Mouse (Mus musculus) liver, embryonic 11.5 days (tissue): ENCODE results near the gene Zmiz1. TPM values are rescaled to one million over a fixed set of nuclear protein-coding genes. Genes with fewer than 3 reads are reported as not detected.

Experiments
- ATAC-seq: fragments of 200-750 bp; cut with Nextera tagmentation; replicated peaks from 2 replicates; pipeline ENCODE4 v1.8.0; 2017; ENCODE audit warnings: moderate number of reproducible peaks, mild to moderate bottlenecking, moderate TSS enrichment, moderate library complexity; ENCODE audit not compliant: low FRiP score
- DNase-seq: peaks from one replicate; pipeline ENCODE4 v3.0.0-alpha.2; 2017; ENCODE audit warnings: low spot score
- H3K27ac ChIP-seq: fragments of 300-500 bp; sonication (generic); 2 replicates; pipeline ENCODE4 v1.5.1; 2014; ENCODE audit warnings: mild to moderate bottlenecking, low read depth, low read length, control low read depth
- H3K27me3 ChIP-seq: fragments of 300-500 bp; sonication (generic); replicated peaks from 2 replicates; pipeline ENCODE4 v1.6.1; 2014; ENCODE audit warnings: low read length, mixed read lengths; ENCODE audit not compliant: control insufficient read depth, insufficient read depth
- H3K36me3 ChIP-seq: fragments of 300-500 bp; sonication (generic); 2 replicates; pipeline ENCODE4 v1.6.1; 2014; ENCODE audit warnings: mild to moderate bottlenecking, low read length, moderate library complexity, mixed read lengths; ENCODE audit not compliant: control insufficient read depth, insufficient read depth
- H3K4me1 ChIP-seq: fragments of 300-500 bp; sonication (generic); replicated peaks from 2 replicates; pipeline ENCODE4 v1.6.1; 2014; ENCODE audit warnings: low read length, mixed read lengths; ENCODE audit not compliant: control insufficient read depth, insufficient read depth
- H3K4me2 ChIP-seq: fragments of 300-500 bp; sonication (generic); 2 replicates; pipeline ENCODE4 v1.6.1; 2014; ENCODE audit warnings: mild to moderate bottlenecking, control low read depth, moderate library complexity
- H3K4me3 ChIP-seq: fragments of 300-500 bp; sonication (generic); 2 replicates; pipeline ENCODE4 v1.5.1; 2014; ENCODE audit warnings: low read depth, low read length, control low read depth
- H3K9ac ChIP-seq: fragments of 300-500 bp; sonication (generic); 2 replicates; pipeline ENCODE4 v1.6.1; 2014; ENCODE audit warnings: low read depth, low read length, control low read depth
- H3K9me3 ChIP-seq: fragments of 300-500 bp; sonication (generic); 2 replicates; pipeline ENCODE4 v1.6.1; 2016; ENCODE audit warnings: low read length, inconsistent platforms, mixed read lengths; ENCODE audit not compliant: control insufficient read depth
- WGBS: fragments of 180-500 bp; shearing (Covaris S2); extraction: QIAGEN DNeasy Blood & Tissue Kit; methylation state at CpG from one replicate; pipeline ENCODE4 v1.1.7; 2014; 5-methylcytosine and 5-hydroxymethylcytosine counted together
- polyA plus RNA-seq: library from polyadenylated mRNA; unstranded; fragments of >200 nt; fragmentation: Nextera tagmentation; extraction: Ambion mirVana; gene quantifications from 2 replicates; pipeline ENCODE4 v1.2.1, GENCODE M21; 2014

Gene Zmiz1
- polyA plus RNA-seq, 1 experiment from 2014 or later = 31.0 TPM

DNA sequence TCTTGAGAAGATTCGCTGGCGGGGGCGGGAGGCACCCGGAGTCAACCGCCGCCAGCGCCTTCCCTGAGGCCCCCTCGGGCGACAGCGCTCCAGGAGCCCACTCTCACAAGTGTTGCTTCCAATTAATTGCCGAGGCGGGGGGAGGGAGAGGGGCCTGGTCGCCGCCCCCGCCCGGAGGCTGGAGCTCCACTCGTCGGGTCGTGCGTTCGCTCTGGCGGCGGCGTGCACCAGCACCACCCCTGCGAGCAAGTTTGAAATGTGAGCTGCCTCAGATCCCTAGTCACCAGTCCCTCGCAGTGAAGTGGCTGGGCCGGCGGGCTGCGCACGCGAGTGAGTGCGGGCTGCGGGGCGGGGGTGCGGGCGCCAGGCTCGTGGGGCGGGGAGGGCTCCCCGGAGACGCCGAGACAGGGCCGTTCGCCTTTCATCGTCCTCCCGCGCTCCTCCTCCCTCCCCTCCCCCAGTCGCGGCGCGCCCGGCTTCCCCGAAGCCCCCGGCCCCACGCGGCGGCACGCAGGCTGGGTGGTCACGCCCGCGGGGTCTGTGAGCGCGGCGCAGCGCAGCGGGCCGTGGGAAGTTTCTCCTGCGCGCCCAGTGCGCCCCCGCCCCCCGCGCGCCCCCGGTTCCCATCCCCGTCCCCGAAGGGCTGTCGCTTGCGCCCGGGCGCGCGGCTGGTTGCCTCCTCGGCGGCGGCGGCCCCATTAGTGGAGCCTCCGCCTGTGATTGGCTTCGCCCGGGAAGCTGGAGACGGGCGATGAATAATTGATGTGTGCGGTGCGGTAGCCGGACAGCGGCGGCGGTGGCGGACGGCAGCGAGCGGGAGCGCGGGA, 148.4 kb downstream of the Zmiz1 start:
- peak overlapping the region; percentile 99 for H3K4me2 ChIP-seq
- H3K27ac ChIP-seq = peak overlapping the region; percentile 89
- peak overlapping the region; percentile 68 for H3K9ac ChIP-seq
- peak; percentile 80 for DNase-seq
- peak overlapping the region; percentile 78 for H3K4me3 ChIP-seq
- ATAC-seq = peak; percentile 34
- peaks cover 66% of the 10 kb centered on the region for H3K4me1 ChIP-seq
- H3K9me3 ChIP-seq = no peaks in the 10 kb centered on the region
- WGBS = under 1% methylated on average over 83 of the region's 103 CpGs
- no peaks in the 10 kb centered on the region for H3K27me3 ChIP-seq
- no peaks in the 10 kb centered on the region for H3K36me3 ChIP-seq

DNA sequence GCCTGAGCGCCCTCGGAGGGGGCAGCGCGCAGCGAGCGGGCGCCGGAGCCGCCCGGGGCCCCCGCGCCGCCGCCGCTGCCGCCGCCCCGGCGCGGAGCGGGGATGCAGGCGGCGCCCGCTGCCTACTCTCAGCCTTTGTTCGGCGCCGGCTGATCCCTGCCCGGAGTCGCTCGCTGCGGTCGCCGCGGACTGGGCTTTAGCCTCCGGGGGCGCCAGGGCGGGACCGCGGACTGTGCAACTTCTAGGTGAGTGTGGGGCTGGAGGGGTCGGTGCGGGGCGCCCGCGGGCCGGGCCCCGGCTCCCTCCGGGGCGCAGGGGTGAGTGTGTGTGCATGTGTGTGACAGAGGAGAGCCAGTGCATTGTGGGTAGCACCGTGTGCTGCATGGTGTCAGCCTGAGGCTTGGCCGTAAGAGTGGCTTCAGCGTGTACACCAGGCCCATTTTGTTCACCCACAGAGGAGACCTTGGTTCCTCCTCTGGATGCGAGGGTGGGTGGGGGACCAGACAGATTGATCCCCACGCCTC, 149.0 kb downstream of the Zmiz1 start:
- ATAC-seq = peak; percentile 60
- peak overlapping the region; percentile 68 for H3K9ac ChIP-seq
- peaks cover 67% of the 10 kb centered on the region for H3K4me1 ChIP-seq
- H3K4me2 ChIP-seq = peak overlapping the region; percentile 99
- H3K27me3 ChIP-seq = no peaks in the 10 kb centered on the region
- DNase-seq = peak; percentile 63
- WGBS = 1% methylated on average over 52 of the region's 53 CpGs
- no peaks in the 10 kb centered on the region for H3K9me3 ChIP-seq
- no peaks in the 10 kb centered on the region for H3K36me3 ChIP-seq
- peak overlapping the region; percentile 89 for H3K27ac ChIP-seq
- H3K4me3 ChIP-seq = peak overlapping the region; percentile 78

DNA sequence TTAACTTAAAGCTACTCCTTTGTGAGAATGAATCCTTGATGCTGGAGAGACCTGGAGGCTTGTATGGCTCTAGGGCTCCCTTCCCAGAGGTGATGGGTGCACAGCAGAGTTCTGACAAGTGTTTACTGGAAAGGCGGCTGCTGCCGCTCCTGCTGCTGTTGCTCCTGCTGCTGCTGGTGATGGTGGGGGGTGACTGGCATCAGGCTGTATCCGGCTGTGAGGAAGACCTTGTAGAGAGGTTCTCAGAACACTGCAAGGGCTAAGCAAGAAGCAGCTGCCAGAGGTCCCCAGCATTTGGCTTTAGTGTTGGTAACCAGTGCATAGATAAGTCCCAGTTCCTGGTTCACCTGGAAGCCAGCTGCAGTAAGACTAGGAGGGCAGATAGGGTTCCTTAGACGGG, 149.6 kb downstream of the Zmiz1 start:
- Histone ChIP-seq H3K27ac (peak overlapping the region; percentile 89), H3K27me3 (no peaks in the 10 kb centered on the region), H3K36me3 (no peaks in the 10 kb centered on the region), H3K4me3 (peak overlapping the region; percentile 78), H3K9ac (peak overlapping the region; percentile 68), H3K9me3 (no peaks in the 10 kb centered on the region), H3K4me2 (peak overlapping the region; percentile 99), H3K4me1 (peaks cover 65% of the 10 kb centered on the region)
- 23% methylated on average over 4 of the region's 4 CpGs for WGBS
- no peak for ATAC-seq
- no peak for DNase-seq

DNA sequence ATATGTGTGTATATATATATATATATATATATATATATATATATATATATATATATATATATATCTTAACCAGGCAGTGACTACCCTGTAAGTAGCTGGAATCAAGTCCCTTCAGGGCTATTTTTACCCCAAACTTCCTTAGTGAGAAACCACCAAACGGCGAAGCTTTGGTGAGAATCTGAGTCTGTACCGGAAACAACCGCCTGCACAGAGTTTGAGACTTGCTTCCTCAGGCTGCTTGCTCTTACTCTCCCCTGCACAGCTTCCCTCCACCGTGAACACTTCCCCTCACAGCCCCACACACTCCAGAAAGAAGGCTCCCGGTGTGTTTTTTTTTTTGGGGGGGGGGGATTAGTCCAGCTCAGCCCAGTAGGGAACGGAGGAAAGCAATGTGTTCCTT, 150.4 kb downstream of the Zmiz1 start:
- DNase-seq = no peak
- 63% methylated on average over 7 of the region's 7 CpGs for WGBS
- no peak overlapping the region for H3K4me3 ChIP-seq

DNA sequence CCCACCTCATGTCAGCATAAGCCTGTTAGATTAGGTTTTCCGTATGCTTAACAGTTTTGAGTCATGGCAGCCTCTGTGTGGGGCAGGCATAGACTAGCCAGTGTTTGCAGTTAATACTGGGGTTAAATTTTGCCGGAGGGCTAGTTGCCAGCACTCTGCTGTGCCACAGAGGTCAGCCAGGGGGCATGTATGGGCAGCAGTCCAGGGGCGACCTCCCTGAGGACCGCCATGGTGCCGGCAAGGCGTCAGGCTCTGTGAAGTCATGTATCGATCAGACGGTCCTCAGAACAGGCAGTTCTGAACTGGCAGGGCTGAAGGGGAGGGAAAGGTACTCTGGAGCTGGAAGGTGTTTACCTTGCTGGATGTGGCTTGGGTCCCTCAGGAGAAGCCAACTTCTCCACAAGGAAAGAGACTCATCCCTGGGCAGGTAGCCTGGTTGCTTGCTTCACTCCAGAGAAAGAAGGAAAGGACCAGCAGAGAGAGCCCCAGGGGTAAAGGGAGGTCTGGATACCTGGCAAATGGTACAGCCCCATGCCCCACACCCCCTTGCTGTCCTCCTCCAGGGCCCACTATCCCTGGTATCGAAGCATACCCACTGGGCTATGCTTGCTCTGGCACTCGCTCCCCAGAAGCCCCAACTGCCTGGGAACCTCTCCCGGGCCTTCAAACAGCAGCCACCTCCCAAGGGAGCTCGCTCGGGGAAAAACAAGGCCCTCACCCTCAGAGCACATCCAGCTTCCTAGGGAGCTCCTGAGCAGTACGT, 151.6 kb downstream of the Zmiz1 start:
- 75% methylated on average over 14 of the region's 14 CpGs for WGBS
- peak overlapping the region; percentile 34; the same call in 1 of the 2 replicates for H3K4me2 ChIP-seq
- no peak overlapping the region for H3K4me3 ChIP-seq
- H3K9ac ChIP-seq = no peak overlapping the region
- ATAC-seq = no peak
- no peak for DNase-seq
- H3K27me3 ChIP-seq = no peaks in the 10 kb centered on the region
- no peaks in the 10 kb centered on the region for H3K9me3 ChIP-seq
- no peaks in the 10 kb centered on the region for H3K36me3 ChIP-seq
- peaks cover 63% of the 10 kb centered on the region for H3K4me1 ChIP-seq
- 0 out of 2 replicates have a peak overlapping the region, but pooled peaks have one; percentile 25 for H3K27ac ChIP-seq

More for the DNA sequence above, 150.4 kb downstream of the Zmiz1 start:
- ATAC-seq = no peak
- H3K27me3 ChIP-seq = no peaks in the 10 kb centered on the region
- H3K36me3 ChIP-seq = no peaks in the 10 kb centered on the region
- no peak overlapping the region for H3K27ac ChIP-seq
- H3K4me2 ChIP-seq = 0 out of 2 replicates have a peak overlapping the region, but pooled peaks have one; percentile 35
- H3K9me3 ChIP-seq = no peaks in the 10 kb centered on the region
- H3K4me1 ChIP-seq = peaks cover 61% of the 10 kb centered on the region
- no peak overlapping the region for H3K9ac ChIP-seq

DNA sequence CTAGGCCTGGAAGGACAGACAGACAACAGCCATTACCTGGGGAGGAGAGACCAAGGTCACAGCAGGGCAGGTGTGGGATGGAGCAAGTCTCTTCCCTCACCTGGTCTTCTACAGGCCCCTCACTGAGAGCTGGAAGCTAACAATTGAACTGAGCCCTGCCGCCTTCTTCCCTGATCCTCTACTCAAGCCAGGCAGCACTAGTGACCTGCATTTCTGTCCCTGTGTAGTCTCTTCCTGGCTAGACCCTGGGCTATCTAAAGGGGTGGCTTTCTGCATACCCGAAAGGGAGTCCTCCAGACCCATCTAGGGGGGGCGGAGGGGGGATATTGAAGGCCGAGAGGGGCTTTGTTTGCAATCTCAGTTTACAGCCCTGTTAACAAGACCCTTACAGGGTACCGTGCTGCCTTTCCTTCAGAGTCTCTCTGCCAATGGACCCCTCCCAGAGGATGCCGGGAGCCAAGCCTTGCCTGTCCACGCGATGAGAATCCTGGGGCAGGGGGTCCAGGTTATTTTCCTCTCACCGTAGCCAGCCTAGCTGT, 152.2 kb downstream of the Zmiz1 start:
- H3K9me3 ChIP-seq = no peaks in the 10 kb centered on the region
- no peak overlapping the region for H3K4me2 ChIP-seq
- H3K27ac ChIP-seq = 0 out of 2 replicates have a peak overlapping the region, but pooled peaks have one; percentile 25
- H3K36me3 ChIP-seq = no peaks in the 10 kb centered on the region
- H3K4me3 ChIP-seq = no peak overlapping the region
- no peaks in the 10 kb centered on the region for H3K27me3 ChIP-seq
- ATAC-seq (no peak), DNase-seq (no peak)
- H3K4me1 ChIP-seq = peaks cover 60% of the 10 kb centered on the region
- 74% methylated on average over 9 of the region's 9 CpGs for WGBS
- H3K9ac ChIP-seq = no peak overlapping the region

DNA sequence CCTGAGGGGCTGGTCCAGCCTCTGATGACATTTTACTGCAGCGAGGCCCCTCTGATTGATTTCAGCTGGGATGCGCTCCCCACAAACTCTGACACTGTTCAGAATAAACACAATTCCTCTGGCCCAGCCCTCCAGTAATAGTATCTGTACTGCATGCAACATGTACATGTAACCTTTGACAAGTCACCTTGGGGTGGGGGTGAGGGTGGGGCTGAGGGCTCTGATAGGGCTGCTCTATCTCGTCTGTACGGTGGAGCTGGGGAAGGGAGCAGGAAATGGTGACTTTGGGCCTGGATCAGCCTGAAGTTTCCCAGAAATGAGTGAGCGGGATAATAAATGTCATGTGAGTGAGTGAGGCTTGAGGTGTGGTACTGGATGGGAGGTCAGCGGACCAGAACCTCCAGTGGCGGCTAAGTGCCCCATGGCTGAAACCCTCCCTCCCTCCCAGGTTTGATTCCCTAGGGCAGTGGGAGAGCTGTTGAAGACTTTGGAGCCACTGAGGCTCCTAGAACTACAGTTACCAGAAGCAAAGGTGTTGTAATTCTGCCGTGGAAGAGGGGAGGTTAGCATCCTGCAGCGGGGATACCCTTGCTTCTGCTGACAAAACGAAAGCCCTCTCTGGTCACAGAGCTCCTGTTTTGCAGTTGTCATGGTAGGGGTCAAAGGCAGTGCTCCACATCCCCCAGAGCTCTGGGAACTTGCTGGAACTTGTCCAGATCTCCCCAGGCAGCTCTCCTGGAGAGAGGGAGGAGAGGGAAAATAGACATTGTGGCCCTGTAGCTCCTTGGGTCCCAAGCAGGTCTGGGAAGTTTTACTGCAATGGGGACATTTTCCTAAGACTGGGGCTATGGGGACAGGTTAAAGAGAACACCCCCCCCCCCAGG, 153.1 kb downstream of the Zmiz1 start:
- no peak for ATAC-seq
- no peak for DNase-seq
- Histone ChIP-seq H3K9me3 (no peaks in the 10 kb centered on the region), H3K9ac (no peak overlapping the region), H3K27ac (no peak overlapping the region), H3K4me2 (no peak overlapping the region), H3K36me3 (no peaks in the 10 kb centered on the region), H3K27me3 (no peaks in the 10 kb centered on the region), H3K4me3 (no peak overlapping the region), H3K4me1 (peaks cover 54% of the 10 kb centered on the region)
- WGBS = 64% methylated on average over 10 of the region's 10 CpGs
